Mouse (Mus musculus) T-helper 17 cell (primary cell): ENCODE measurements at regions not wholly inside any gene's neighbourhood (a gene's known extent, or its start where the extent isn't known, plus 50 kb on each side); places are given as distances from the start of the nearest gene placed in this dataset.

ENCODE experiments used
- in situ Hi-C, 2 experiments: fragments of 300-600 bp; cut with MboI, MseI; formaldehyde crosslinking; loops; 1 replicate in 1 of 2; 2 replicates in 1 of 2; pipeline ENCODE4 v1.15.1; 2025; ENCODE audit warnings: high pct_unique_total_duplicates in 2 of 2

DNA sequence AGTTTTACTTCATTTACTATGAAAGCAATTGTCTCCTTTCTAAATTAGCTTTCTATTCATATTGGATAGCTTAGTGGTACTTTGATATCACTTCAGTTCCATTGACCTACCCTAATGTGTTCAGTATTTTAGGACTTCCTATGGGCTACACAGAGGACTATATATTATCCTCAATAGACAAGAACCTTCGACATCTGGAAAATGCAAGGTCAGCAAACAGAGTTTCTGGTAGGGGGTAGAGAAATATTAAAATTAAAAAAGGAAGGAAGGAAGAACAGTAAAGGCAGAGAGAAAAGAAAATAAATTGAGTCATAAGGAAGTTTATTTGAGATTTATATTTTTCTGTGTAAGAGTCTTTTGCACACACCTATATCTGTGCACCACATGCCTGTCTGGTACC is 107.4 kb upstream of the Insig1 start:
- in situ Hi-C loops = no loop called here

DNA sequence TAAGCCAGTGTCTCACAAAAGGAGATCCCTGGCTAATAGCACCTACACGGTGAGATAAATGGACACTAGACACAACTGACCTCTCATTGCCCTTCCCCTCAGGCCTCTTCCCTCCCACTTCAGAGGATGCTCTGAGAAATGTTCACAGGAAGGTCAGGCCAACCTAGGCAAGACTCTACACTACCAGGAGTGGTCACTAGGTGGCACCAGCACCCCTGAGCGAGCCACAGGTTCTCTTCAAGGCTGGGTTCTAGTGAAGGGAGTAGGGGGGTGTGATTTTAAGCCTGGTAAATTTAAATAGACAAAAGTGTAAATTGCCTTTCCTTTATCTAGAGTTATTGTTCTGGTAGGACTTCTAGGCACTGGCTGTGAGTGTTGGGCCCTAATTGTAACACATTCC is 76.0 kb upstream of the Insig1 start:
- in situ Hi-C loops = loop anchor here (5.0 kb wide), 2 partner anchors 92 to 97 kb away; no protein-coding TSS in a partner anchor

DNA sequence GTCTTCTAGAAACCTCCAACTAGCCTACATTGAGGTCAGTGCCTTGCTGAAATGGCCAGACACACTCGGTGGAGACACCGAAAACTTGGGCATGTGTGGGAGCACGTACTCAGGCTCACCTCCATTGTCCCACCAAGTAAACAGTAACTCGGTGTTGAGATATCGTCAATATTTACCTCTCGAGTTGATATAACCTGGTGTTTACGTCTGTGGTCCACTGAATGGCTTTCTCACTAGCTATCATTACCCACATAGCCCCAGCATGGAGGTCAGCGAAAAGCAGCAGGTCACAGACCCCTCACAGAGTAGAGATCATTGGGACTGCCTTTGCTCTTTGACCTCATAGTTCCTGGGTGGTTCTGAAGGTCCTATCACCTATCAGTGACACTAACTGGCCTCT is 73.4 kb upstream of the Insig1 start:
- in situ Hi-C loops = loop anchor here (5.0 kb wide), 2 partner anchors 90 to 95 kb away; no protein-coding TSS in a partner anchor

DNA sequence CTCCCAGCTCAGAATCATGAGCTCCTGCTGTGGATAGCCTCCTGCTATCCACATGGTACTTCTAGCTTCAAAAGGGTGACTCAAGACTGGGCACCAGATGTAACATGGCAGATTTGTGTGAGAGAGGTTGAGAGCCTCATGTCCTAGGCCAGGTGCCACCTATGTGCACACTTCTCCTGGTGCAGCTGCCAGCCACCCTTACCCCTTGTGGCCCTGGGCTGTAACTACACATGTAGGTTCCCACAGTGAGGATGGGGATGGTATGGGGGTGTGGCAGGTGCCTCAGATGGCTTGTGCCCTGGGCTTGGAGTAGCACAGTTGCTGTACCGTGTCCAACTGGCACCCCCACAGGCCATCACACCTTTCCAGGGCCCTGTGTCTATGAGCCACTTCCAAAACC is 68.2 kb upstream of the Insig1 start:
- in situ Hi-C loops = no loop called here

- in situ Hi-C loops = no loop called here
Measured at GRCm38 (mm10) chr5:28003756-28004486, 67.2 kb upstream of the Insig1 start.

DNA sequence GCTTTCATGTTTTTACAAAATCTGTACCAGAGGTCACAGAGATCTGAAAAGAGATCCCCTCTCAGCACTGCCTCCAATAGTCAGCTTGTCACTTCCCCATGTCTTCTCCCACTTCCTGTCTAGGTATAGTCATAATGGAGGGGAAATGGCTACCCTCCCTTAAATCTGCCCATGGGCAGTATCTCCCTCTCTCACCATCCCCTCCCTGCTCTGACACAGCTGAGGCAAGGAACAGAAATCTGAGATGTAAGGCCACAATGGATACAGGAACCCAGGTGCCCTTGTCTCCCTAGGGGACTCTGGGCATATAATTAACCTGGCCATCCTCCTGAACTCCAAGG is 66.7 kb upstream of the Insig1 start:
- in situ Hi-C loops = no loop called here

GRCm38 (mm10) chr5:28009386-28009785 is 61.8 kb upstream of the Insig1 start:
- in situ Hi-C loops = no loop called here

GRCm38 (mm10) chr5:28009871-28010270 is 61.3 kb upstream of the Insig1 start:
- in situ Hi-C loops = no loop called here

GRCm38 (mm10) chr5:28010529-28010928 is 60.6 kb upstream of the Insig1 start:
- in situ Hi-C loops = no loop called here

- in situ Hi-C loops = no loop called here
Measured at GRCm38 (mm10) chr5:28012496-28012895, 58.7 kb upstream of the Insig1 start.

DNA sequence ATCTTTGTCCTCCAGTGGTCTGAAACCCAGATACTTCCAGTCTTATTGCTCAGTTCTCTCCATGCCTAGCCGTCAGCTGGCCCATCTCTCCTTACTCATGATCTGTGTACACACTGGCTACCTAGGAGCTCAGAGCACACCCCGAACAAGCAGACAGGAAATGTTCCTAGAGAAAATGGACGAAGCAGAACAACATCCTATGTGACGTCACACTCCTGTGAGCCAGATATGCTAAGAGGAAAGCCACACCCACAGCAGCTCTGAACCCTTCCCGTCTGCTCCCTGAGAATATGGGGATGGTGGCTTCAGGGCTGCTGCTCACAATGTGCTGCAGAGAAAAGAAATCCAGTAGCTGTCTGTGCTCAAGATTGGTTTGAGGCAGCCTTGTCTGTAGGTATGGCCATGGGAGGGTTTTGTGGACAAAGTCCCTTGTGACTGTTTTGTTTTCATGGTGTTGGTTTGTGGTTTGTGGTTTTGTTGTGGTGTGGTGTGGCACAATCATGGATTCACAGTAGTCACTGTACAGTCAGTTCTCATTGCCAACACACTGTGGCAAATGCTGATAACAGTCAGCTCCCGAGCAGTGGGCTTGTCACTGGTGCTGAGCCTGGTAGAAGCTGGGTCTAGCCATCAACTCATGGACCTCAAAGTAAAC is 57.4 kb upstream of the Insig1 start:
- in situ Hi-C loops = no loop called here

- in situ Hi-C loops = no loop called here
Measured at GRCm38 (mm10) chr5:28019864-28020263, 51.3 kb upstream of the Insig1 start.
